Mouse (Mus musculus): ENCODE measurements around the gene Fgf8.

Fgf8 gene

GRCm38 (mm10) chr19:45730042-45730441 lies 12.7 kb downstream of the Fgf8 start:
- no peak for DNase-seq (ENCODE audit: low read depth, low spot score)

GRCm38 (mm10) chr19:45727231-45727630 lies 15.5 kb downstream of the Fgf8 start:
- DNase-seq (ENCODE audit: low read depth, low spot score), result peak; percentile 40

- no peak for DNase-seq (ENCODE audit: low read depth, low spot score)
Measured at GRCm38 (mm10) chr19:45725677-45726277, 16.9 kb downstream of the Fgf8 start.

GRCm38 (mm10) chr19:45722188-45722587 lies 20.5 kb downstream of the Fgf8 start:
- DNase-seq (ENCODE audit: low read depth, low spot score), result peak; percentile 39

GRCm38 (mm10) chr19:45718286-45718685 lies 24.4 kb downstream of the Fgf8 start:
- no peak for DNase-seq (ENCODE audit: low read depth, low spot score)

GRCm38 (mm10) chr19:45717493-45718220 lies 25.1 kb downstream of the Fgf8 start:
- DNase-seq (ENCODE audit: low read depth, low spot score), result no peak

- DNase-seq (ENCODE audit: low read depth, low spot score), result no peak
Measured at GRCm38 (mm10) chr19:45708704-45709103, 34.0 kb downstream of the Fgf8 start.

- DNase-seq (ENCODE audit: low read depth, low spot score), result no peak
Measured at GRCm38 (mm10) chr19:45696281-45696600, 46.5 kb downstream of the Fgf8 start.

- DNase-seq (ENCODE audit: low read depth, low spot score), result peak; percentile 26
Measured at GRCm38 (mm10) chr19:45695496-45696280, 47.0 kb downstream of the Fgf8 start.

GRCm38 (mm10) chr19:45694056-45694455 lies 48.7 kb downstream of the Fgf8 start:
- peak; percentile 88 for DNase-seq (ENCODE audit: low read depth, low spot score)

GRCm38 (mm10) chr19:45692211-45692610 lies 50.5 kb downstream of the Fgf8 start:
- no peak for DNase-seq (ENCODE audit: low read depth, low spot score)

GRCm38 (mm10) chr19:45691001-45691535 lies 51.6 kb downstream of the Fgf8 start:
- DNase-seq (ENCODE audit: low read depth, low spot score), result no peak

- no peak for DNase-seq (ENCODE audit: low read depth, low spot score)
Measured at GRCm38 (mm10) chr19:45687001-45687400, 55.7 kb downstream of the Fgf8 start.

Data from ZHBTc4 (cell line).